Mouse (Mus musculus) cerebellum, adult 18-20 months (tissue): Measurements from ENCODE around the gene Grpr.
A peak's percentile ranks its signal among the peaks of the same experiment; 100 is the strongest.

ENCODE experiments used
- DNase-seq, 2 experiments: peaks; one replicate each; pipeline ENCODE4 v3.0.0; 2021

The Grpr gene

GRCm38 (mm10) chrX:163549666-163550065 lies at the start of gene Grpr:
Grpr (minus strand) TSS chrX:163549677.
- peak; percentile 2 to 17 for DNase-seq

GRCm38 (mm10) chrX:163560521-163560920 lies 11.0 kb upstream of the Grpr start:
- no peak for DNase-seq

DNA sequence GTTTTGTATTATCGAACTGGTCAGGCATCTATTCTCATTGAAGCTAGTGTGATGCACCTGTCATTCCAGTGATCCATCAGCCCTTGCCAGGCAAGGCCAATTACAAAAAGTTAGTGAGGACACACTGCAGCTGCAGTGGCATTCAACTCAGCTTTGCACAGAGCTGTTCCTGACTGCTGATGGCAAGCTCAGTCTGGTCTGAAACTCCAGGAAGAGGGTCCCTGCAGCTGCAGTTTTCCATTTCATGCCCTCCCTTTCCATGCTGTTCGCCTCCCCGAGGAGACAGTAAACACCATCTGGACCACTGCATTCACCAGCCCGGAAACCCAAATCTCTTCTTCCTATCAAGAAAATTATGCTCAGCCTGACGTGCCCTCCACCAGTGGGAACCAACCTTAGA lies 2.4 kb downstream of the Grpr start:
- no peak for DNase-seq

DNA sequence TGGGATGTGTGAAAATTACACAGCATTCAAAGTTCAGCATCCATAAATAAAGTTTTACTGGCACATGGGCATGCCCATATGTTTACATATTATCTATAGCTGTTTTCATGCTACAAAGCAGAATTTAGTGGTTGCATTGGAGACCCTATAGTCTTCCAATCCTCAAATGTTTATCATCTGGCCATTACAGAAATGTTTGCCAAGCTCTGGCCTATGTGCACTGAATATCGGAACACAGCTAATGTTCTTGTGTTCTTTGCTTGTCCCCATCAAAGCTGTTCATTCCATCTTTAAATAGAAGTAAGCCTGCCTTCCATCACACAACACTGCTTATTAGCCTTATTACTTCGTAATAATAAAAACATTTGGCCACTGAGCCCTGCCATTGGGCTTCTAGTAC lies 16.6 kb downstream of the Grpr start:
- DNase-seq = no peak

DNA sequence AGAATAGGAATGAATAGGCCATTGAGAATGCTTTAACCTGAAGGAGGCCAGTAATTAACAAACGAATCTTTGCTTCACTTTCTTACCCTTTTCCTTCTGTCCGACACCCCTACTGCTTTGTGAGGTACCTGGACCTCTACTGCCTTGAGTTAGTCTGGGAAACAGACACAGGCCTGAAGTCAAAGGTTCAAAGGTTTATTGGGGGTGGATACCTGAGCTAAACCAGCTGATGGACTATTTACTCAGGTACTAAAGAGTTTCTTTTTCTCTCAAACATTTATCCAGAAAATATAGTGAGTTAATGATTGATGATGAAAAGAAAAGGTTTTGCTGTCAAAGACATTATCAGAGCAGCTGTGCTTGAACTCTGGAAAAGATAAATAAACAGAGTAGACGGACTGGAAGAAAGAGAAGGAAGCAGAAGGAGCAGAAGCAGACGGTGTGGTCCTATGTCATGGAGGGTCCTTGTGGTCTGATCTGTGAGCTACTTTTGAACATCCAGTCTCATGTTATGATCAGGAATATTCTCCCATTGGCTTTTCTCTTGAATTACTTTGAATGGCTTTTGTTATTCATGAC lies 30.4 kb downstream of the Grpr start:
- no peak for DNase-seq

DNA sequence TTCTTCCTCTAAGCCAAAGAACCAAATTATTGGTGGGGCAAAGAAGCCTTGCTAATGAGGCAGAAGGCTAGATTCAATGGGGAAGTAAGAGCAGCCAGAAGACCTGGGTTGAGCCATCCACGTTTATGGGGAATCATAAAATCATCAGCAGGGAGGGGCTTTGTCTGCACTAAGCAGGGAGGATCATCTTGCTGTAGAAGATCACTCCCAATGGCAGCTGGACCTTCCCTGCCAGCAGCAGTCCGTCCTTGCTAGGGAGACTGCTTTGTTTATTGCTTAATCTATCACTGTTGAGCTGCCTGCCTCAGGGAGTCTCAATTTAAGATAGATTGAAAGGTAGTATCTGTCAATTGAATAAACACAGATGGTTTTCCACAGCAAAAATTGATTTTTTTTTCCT lies 37.7 kb downstream of the Grpr start:
- DNase-seq = no peak

DNA sequence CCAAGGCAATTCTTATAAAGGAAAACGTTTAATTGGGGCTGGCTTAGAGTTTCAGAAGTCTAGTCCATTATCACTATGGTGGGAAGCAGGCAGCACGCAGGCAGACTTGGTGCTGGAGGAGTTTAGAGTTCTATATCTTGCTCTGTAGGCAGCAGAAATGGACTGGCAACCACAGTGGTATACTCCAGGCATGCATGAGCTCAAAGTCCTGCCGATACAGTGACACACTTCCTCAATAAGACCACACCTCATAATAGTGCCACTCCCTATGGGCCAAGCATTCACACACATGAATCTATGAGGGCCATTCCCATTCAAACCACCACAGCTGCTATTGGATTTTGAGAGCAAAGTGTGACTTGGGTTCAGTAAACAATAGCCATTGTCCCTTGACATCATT lies 47.4 kb downstream of the Grpr start:
- no peak for DNase-seq
